ENCODE assay signal across 8 mouse cellular contexts in the genomic region with DNA sequence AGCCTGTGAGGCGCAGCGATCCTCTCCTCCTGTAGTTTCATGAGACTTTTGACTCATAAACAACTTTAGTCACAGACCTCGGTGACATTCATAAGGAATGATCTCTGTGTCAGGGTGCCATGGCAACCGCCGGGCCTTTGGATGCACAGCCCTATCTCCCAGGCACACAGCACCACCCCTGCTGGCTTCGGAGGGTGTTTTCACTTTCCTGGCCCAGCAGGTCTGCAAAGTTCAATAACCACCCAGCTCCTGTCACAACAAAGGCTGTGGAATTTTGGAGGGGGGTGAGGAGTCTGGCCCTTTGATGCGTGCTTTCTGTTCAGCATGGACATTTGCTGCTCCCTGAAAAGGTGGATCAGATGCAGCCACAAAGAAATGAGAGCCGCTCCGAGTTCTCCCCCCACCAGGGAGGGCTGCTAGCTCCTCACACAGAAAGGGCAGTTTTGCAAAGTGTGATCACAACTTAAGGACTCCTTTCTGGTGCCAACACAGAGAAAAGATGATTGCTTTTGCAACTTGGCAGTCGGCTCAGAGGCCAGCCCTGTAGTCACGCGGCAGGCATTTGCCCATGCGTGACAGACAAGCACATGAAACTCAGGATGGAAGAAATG.
DNase-seq lines count a peak whose midpoint lies in the region; ATAC-seq and TF ChIP-seq lines count a peak whose summit lies in the region.

No protein-coding gene starts in this region.

- TF ChIP-seq CTCF in CH12.LX (conservative IDR thresholded peaks at IDR 0.05 in 1 of 2, IDR thresholded peaks at IDR 0.05 in 1 of 2; ENCODE audit: low read depth in 2 of 2, low read length in 2 of 2): no peak

- H3K4me3 ChIP-seq in CH12.LX (replicated peaks in 1 of 3; ENCODE audit: low read depth in 2 of 3, low read length in 2 of 3, poor library complexity in 1 of 3): no peak overlapping the region
- 0 out of 2 replicates have a peak overlapping the region, but pooled peaks have one; percentile 10 for H3K4me3 ChIP-seq in forebrain, embryonic 13.5 days
- H3K4me3 ChIP-seq in midbrain, embryonic 13.5 days (replicated peaks): peak overlapping the region; percentile 13

- no peak for TF ChIP-seq EP300 in CH12.LX (IDR thresholded peaks at IDR 0.05; ENCODE audit: low read length)

- no peak for TF ChIP-seq RAD21 in CH12.LX (IDR thresholded peaks at IDR 0.05; ENCODE audit: low read depth, low read length)

- DNase-seq in CH12.LX (ENCODE audit: extremely low read depth) (no peak), ZHBTc4 (ENCODE audit: low read depth, low spot score) (peak; percentile 44), liver (no peak)
- DNase-seq in kidney, postnatal 10 days: peak; percentile 27
- no peak for DNase-seq in thymus, postnatal 36 days
- DNase-seq in c-Kit-positive CD71-positive TER-119-positive erythroid progenitor cells, embryonic 14.5 days (ENCODE audit: low spot score): no peak

- no peaks in the 10 kb centered on the region for H3K9me3 ChIP-seq in CH12.LX (replicated peaks; ENCODE audit: low read length)
- no peaks in the 10 kb centered on the region for H3K9me3 ChIP-seq in forebrain, embryonic 13.5 days (replicated peaks)
- H3K9me3 ChIP-seq in midbrain, embryonic 13.5 days: no peaks in the 10 kb centered on the region

- 2% methylated on average over 13 of the region's 13 CpGs for WGBS in forebrain, embryonic 13.5 days
- 3% methylated on average over 13 of the region's 13 CpGs for WGBS in midbrain, embryonic 13.5 days

- ATAC-seq in forebrain, embryonic 13.5 days: peak; percentile 85
- ATAC-seq in midbrain, embryonic 13.5 days: peak; percentile 97

- H3K4me2 ChIP-seq in CH12.LX (ENCODE audit: insufficient read depth, low read depth, poor library complexity, severe bottlenecking): no peak overlapping the region
- H3K4me2 ChIP-seq in forebrain, embryonic 13.5 days: peak overlapping the region; percentile 49
- peak overlapping the region; percentile 47 for H3K4me2 ChIP-seq in midbrain, embryonic 13.5 days (replicated peaks)

- TF ChIP-seq POLR2A in CH12.LX (IDR thresholded peaks at IDR 0.05; ENCODE audit: low read depth, low read length): no peak

- H3K4me1 ChIP-seq in CH12.LX (ENCODE audit: control insufficient read depth in 1 of 2, insufficient read depth in 2 of 2): no peaks in the 10 kb centered on the region
- peaks cover 19% of the 10 kb centered on the region for H3K4me1 ChIP-seq in forebrain, embryonic 13.5 days
- H3K4me1 ChIP-seq in midbrain, embryonic 13.5 days (replicated peaks): peaks cover 24% of the 10 kb centered on the region

- in situ Hi-C loops in CH12.LX (cut with MboI; ENCODE audit: low pct_ligation_motif_present, low pct_unique_long_range_greater_than_20kb, low sequenced_read_pairs): no loop called here

- no peaks in the 10 kb centered on the region for H3K79me2 ChIP-seq in CH12.LX (replicated peaks; ENCODE audit: control insufficient read depth, extremely low read depth, insufficient read depth, poor library complexity, severe bottlenecking)

- H3K36me3 ChIP-seq in CH12.LX (replicated peaks in 1 of 2; ENCODE audit: control insufficient read depth in 1 of 2, insufficient read depth in 1 of 2, low read length in 1 of 2): no peaks in the 10 kb centered on the region
- no peaks in the 10 kb centered on the region for H3K36me3 ChIP-seq in forebrain, embryonic 13.5 days (ENCODE audit: poor library complexity, severe bottlenecking)
- no peaks in the 10 kb centered on the region for H3K36me3 ChIP-seq in midbrain, embryonic 13.5 days

- H3K27me3 ChIP-seq in CH12.LX (replicated peaks): no peaks in the 10 kb centered on the region
- H3K27me3 ChIP-seq in forebrain, embryonic 13.5 days: no peaks in the 10 kb centered on the region
- 0 out of 2 replicates have a peak, but pooled peaks cover 8% of the 10 kb centered on the region for H3K27me3 ChIP-seq in midbrain, embryonic 13.5 days

- dilution Hi-C loops in CH12.LX (cut with MboI; ENCODE audit: extremely low pct_ligation_motif_present, extremely low pct_unique_long_range_greater_than_20kb, low sequenced_read_pairs): no loop called here

- no peak overlapping the region for H3K27ac ChIP-seq in CH12.LX (ENCODE audit: insufficient read depth, low read depth)
- H3K27ac ChIP-seq in forebrain, embryonic 13.5 days: no peak overlapping the region
- peak overlapping the region; percentile 76 for H3K27ac ChIP-seq in midbrain, embryonic 13.5 days

- H3K9ac ChIP-seq in CH12.LX (ENCODE audit: insufficient read depth, low read depth): no peak overlapping the region
- peak overlapping the region; percentile 46 for H3K9ac ChIP-seq in forebrain, embryonic 13.5 days
- H3K9ac ChIP-seq in midbrain, embryonic 13.5 days (replicated peaks): no peak overlapping the region

TF ChIP-seq in CH12.LX, 34 proteins besides CTCF, POLR2A, EP300 and RAD21:
- TF ChIP-seq BHLHE40 (IDR thresholded peaks at IDR 0.05; ENCODE audit: low read depth, low read length) (peak; percentile 29; the same call in 1 of the 2 replicates), USF2 (conservative IDR thresholded peaks at IDR 0.05; ENCODE audit: low read depth, low read length) (no peak)

Comparison
In these comparisons a context has a peak if more than half of its experiments do, and no peak if none do; other contexts are left out.
1. DNase-seq: peak in ZHBTc4 (single experiment) and kidney, postnatal 10 days (single experiment); none in CH12.LX (single experiment), thymus, postnatal 36 days (0 of 2), c-Kit-positive CD71-positive TER-119-positive erythroid progenitor cells, embryonic 14.5 days (single experiment) and liver (single experiment).
2. H3K4me3 ChIP-seq: peak in forebrain, embryonic 13.5 days (single experiment) and midbrain, embryonic 13.5 days (single experiment); none in CH12.LX (0 of 3).